Mouse (Mus musculus) olfactory bulb, adult 2 months (tissue): ENCODE measurements around the gene Gatad2a. TPM values are rescaled to one million over a fixed set of nuclear protein-coding genes. Genes with fewer than 3 reads are reported as not detected.

Source experiments
- H3K27ac ChIP-seq: fragments of 200-500 bp; 2 replicates; pipeline ENCODE4 v1.5.1; 2012; ENCODE audit warnings: low read depth, low read length; ENCODE audit not compliant: insufficient read depth
- H3K4me1 ChIP-seq: fragments of 200-500 bp; 2 replicates; pipeline ENCODE4 v1.6.1; 2012; ENCODE audit warnings: low read length; ENCODE audit not compliant: control insufficient read depth, insufficient read depth
- H3K4me3 ChIP-seq: fragments of 200-500 bp; 2 replicates; pipeline ENCODE4 v1.5.1; 2012; ENCODE audit warnings: mild to moderate bottlenecking, low read depth, low read length, moderate library complexity; ENCODE audit not compliant: insufficient read depth
- CTCF ChIP-seq: fragments of 200-500 bp; IDR thresholded peaks from 2 replicates; pipeline ENCODE4 v1.5.1; 2012; ENCODE audit warnings: low read depth, mild to moderate bottlenecking, low read length, moderate library complexity; ENCODE audit not compliant: insufficient read depth
- POLR2A ChIP-seq: fragments of 200-500 bp; IDR thresholded peaks from 2 replicates; pipeline ENCODE4 v1.6.1; 2012; ENCODE audit warnings: mild to moderate bottlenecking, low read depth, low read length, moderate library complexity; ENCODE audit not compliant: insufficient read depth
- WGBS: fragments of 180-500 bp; shearing (Covaris S2); methylation state at CpG from one replicate; pipeline ENCODE4 v1.1.7; 2018; 5-methylcytosine and 5-hydroxymethylcytosine counted together
- polyA plus RNA-seq: library from polyadenylated mRNA; stranded (reverse); fragments of >200 nt; gene quantifications from 2 replicates; pipeline ENCODE4 v1.2.4, GENCODE M21; 2012; ENCODE audit warnings: low replicate concordance; ENCODE audit not compliant: missing spikeins, insufficient read depth, insufficient read length

Gene Gatad2a
- polyA plus RNA-seq, 1 experiment: not detected

DNA sequence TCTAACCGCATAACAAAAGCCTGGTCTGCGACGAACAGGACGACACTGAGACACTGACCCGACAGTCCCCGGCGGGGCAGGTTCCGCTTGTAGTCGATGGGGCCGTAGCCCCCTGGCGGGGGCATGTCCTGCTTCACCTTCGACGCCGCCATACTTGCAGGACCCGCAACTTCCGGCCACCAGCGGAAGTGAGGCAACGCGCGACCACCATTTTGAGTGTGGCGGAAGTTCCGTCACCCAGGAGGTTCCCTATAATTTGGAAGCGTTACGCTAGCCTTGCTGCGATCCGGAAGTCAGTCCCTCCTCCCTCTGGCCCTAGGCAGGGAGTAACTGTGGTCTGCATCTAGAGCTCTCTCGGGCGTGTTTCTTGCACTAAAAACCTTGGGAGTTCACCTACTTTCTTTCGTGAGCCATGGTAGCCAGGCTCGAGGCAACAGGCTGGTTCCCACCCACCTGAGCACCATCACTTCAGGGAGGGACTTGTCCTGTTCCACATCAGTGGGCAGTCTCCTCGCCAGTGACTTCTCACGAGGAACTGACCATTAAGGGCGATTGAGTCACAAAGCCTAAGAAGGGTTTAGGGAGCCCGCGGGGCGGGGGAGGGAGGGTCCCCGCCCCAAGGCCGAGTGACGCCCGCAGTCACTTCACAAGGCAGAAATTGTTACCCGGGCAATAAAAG lies 94.6 kb downstream of the Gatad2a start:
- 1% methylated on average over 41 of the region's 41 CpGs for WGBS
- H3K4me1 ChIP-seq: peaks cover 30% of the 10 kb centered on the region
- H3K4me3 ChIP-seq: peak overlapping the region; percentile 80
- H3K27ac ChIP-seq: peak overlapping the region; percentile 81
- TF ChIP-seq CTCF (peak; percentile 92), POLR2A (peak; percentile 77)

GRCm38 (mm10) chr8:69900895-69901451 lies 95.2 kb downstream of the Gatad2a start:
- Histone ChIP-seq H3K4me3 (peak overlapping the region; percentile 80), H3K4me1 (peaks cover 36% of the 10 kb centered on the region), H3K27ac (peak overlapping the region; percentile 81)
- WGBS: 12% methylated on average over 12 of the region's 12 CpGs
- no peak for TF ChIP-seq CTCF
- TF ChIP-seq POLR2A: no peak

GRCm38 (mm10) chr8:69899876-69900275 lies 96.3 kb downstream of the Gatad2a start:
- Histone ChIP-seq H3K4me1 (peaks cover 45% of the 10 kb centered on the region), H3K27ac (no peak overlapping the region), H3K4me3 (no peak overlapping the region)
- 96% methylated on average over 2 of the region's 2 CpGs for WGBS
- no peak for TF ChIP-seq CTCF
- no peak for TF ChIP-seq POLR2A

GRCm38 (mm10) chr8:69897857-69898256 lies 98.3 kb downstream of the Gatad2a start:
- no peak overlapping the region for H3K4me3 ChIP-seq
- TF ChIP-seq POLR2A: no peak
- no peak for TF ChIP-seq CTCF
- WGBS: 81% methylated on average over 6 of the region's 6 CpGs

DNA sequence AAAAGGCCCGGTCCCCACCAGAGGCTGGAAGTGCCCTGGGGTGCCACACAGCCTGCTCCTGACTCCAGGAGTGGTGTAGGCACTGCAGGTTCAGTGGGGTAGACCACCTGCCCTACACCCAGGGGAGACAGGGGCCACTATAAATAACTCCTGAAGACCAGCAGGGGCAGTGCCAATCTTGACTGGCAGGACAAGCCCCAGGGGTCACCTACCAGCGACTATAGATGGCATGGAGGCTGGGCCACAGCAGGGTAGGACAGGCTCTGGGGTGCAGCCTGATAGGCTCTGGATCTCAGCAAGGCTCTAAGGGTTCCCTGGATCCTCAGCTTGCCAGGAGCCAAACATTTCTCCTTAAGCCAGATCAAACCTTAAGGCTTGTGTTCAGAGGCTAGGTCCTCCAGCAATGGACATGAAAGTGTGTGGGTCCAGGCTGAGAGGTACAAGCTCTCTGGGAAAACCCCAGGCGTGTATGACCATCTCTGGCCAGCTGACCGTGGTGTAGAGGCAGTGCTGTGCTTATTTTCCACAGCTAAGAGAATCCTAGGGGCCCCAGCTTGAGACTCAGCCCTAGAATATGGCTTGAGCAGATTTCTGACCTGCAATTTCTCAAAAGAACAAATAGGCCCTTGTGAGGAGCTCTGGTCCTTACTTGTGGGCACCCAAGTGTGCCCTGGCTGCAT lies 100.3 kb downstream of the Gatad2a start:
- H3K4me3 ChIP-seq: no peak overlapping the region
- TF ChIP-seq CTCF (no peak), POLR2A (no peak)
- 62% methylated on average over 4 of the region's 4 CpGs for WGBS
- H3K4me1 ChIP-seq: peaks cover 46% of the 10 kb centered on the region
- no peak overlapping the region for H3K27ac ChIP-seq

More at GRCm38 (mm10) chr8:69897857-69898256, 98.3 kb downstream of the Gatad2a start:
- H3K27ac ChIP-seq: no peak overlapping the region
- H3K4me1 ChIP-seq: peaks cover 55% of the 10 kb centered on the region

GRCm38 (mm10) chr8:69894836-69895332 lies 101.3 kb downstream of the Gatad2a start:
- no peak for TF ChIP-seq CTCF
- TF ChIP-seq POLR2A: no peak
- Histone ChIP-seq H3K27ac (no peak overlapping the region), H3K4me1 (peaks cover 47% of the 10 kb centered on the region), H3K4me3 (no peak overlapping the region)
- WGBS: 44% methylated on average over 6 of the region's 6 CpGs

DNA sequence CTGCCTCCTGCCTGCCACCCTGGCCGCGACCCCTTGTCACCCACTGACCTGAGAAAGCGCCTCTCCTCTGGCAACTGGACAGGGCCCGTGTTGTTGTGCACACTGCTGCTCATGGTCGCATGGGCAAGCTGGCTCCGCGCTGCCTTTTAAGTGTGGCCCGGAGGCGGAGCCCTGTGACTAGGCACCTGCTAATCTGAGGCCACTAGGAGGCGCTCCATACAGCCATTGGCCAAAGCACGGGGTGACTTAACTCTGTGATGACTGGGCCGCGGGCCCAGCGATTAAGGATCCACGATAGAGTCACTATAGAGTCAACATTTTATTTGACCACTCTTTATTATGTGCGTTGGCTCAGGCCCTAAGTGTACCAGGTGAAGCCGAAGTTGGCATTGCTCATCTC lies 102.3 kb downstream of the Gatad2a start:
- WGBS: 33% methylated on average over 17 of the region's 17 CpGs
- Histone ChIP-seq H3K4me3 (no peak overlapping the region), H3K4me1 (peaks cover 51% of the 10 kb centered on the region), H3K27ac (no peak overlapping the region)
- TF ChIP-seq POLR2A (no peak), CTCF (peak; percentile 48; the same call in 1 of the 2 replicates)

DNA sequence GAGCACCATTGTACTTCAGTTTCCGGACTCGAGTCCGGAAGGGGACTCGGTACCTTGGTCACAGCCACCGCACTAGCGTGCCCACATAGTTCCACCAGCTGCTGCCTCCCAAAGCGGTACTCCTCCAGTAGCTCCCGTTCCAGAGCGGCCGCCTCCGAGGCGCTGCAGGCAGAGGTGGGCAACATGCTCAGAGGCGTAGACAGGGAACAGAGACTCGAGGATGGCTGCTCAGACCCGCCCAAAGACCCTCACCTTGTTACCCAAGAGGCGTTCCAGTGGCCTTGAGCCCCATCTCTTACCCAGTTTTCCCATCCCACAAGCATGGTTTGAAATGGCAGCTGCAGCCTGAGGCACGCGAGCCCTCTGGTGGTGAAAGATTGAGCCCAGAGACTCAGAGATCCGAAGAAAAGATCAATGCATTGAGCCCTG lies 105.4 kb downstream of the Gatad2a start:
- no peak overlapping the region for H3K27ac ChIP-seq
- WGBS: 32% methylated on average over 19 of the region's 19 CpGs
- no peak overlapping the region for H3K4me3 ChIP-seq
- peaks cover 66% of the 10 kb centered on the region for H3K4me1 ChIP-seq
- TF ChIP-seq POLR2A (no peak), CTCF (peak; percentile 69)

DNA sequence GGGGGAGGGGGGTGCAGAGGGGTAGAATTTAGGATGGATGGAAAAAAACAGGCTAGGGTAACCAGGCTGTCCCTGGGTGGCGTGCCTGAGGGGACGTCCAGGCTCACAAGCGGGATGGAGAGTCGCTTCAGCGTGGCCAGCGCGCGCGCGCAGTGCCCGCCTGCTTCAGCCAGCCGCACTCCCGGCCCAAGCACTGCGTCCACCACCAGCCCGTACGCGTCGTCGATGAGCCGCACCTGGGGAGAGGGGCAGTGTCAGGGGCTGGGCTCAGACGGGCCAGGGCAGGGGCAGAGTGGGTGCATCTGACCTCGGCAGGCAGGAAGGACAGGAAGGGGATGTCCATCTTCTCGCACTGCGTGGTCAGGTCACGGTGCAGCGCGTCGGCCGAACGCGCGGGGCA lies 107.3 kb downstream of the Gatad2a start:
- H3K4me1 ChIP-seq: peaks cover 54% of the 10 kb centered on the region
- whole genome bisulfite sequencing: 13% methylated on average over 32 of the region's 32 CpGs

More for the DNA sequence above, 107.3 kb downstream of the Gatad2a start:
- Histone ChIP-seq H3K27ac (no peak overlapping the region), H3K4me3 (peak overlapping the region; percentile 27; the same call in 1 of the 2 replicates)
- TF ChIP-seq CTCF (no peak), POLR2A (no peak)
